Mouse (Mus musculus): ENCODE measurements around the gene Micu1.

Gene Micu1

GRCm38 (mm10) chr10:59809991-59810574, 107.8 kb downstream of the Micu1 start:
- DNase-seq (ENCODE audit: inconsistent ontology term) = no peak

GRCm38 (mm10) chr10:59812939-59813338, 110.7 kb downstream of the Micu1 start:
- peak; percentile 75 for DNase-seq (ENCODE audit: inconsistent ontology term)

- DNase-seq (ENCODE audit: inconsistent ontology term) = no peak
Measured at GRCm38 (mm10) chr10:59813759-59814158, 111.5 kb downstream of the Micu1 start.

- no peak for DNase-seq (ENCODE audit: inconsistent ontology term)
Measured at GRCm38 (mm10) chr10:59814505-59815155, 112.4 kb downstream of the Micu1 start.

GRCm38 (mm10) chr10:59816569-59816968, 114.3 kb downstream of the Micu1 start:
- no peak for DNase-seq (ENCODE audit: inconsistent ontology term)

GRCm38 (mm10) chr10:59817528-59817927, 115.3 kb downstream of the Micu1 start:
- DNase-seq (ENCODE audit: inconsistent ontology term) = no peak

GRCm38 (mm10) chr10:59817991-59818390, 115.7 kb downstream of the Micu1 start:
- DNase-seq (ENCODE audit: inconsistent ontology term) = no peak

- DNase-seq (ENCODE audit: inconsistent ontology term) = no peak
Measured at GRCm38 (mm10) chr10:59819146-59819545, 116.9 kb downstream of the Micu1 start.

- DNase-seq (ENCODE audit: inconsistent ontology term) = no peak
Measured at GRCm38 (mm10) chr10:59820886-59821285, 118.6 kb downstream of the Micu1 start.

- no peak for DNase-seq (ENCODE audit: inconsistent ontology term)
Measured at GRCm38 (mm10) chr10:59821334-59822066, 119.2 kb downstream of the Micu1 start.

- no peak for DNase-seq (ENCODE audit: inconsistent ontology term)
Measured at GRCm38 (mm10) chr10:59822857-59823256, 120.6 kb downstream of the Micu1 start.

- DNase-seq (ENCODE audit: inconsistent ontology term) = peak; percentile 27
Measured at GRCm38 (mm10) chr10:59825137-59825812, 123.0 kb downstream of the Micu1 start.

- no peak for DNase-seq (ENCODE audit: inconsistent ontology term)
Measured at GRCm38 (mm10) chr10:59829886-59830285, 127.6 kb downstream of the Micu1 start.

GRCm38 (mm10) chr10:59831950-59832349, 129.7 kb downstream of the Micu1 start:
- DNase-seq (ENCODE audit: inconsistent ontology term) = no peak

GRCm38 (mm10) chr10:59835301-59836155, 133.3 kb downstream of the Micu1 start:
- no peak for DNase-seq (ENCODE audit: inconsistent ontology term)

- no peak for DNase-seq (ENCODE audit: inconsistent ontology term)
Measured at GRCm38 (mm10) chr10:59837490-59837889, 135.2 kb downstream of the Micu1 start.

GRCm38 (mm10) chr10:59841434-59841833, 139.2 kb downstream of the Micu1 start:
- DNase-seq (ENCODE audit: inconsistent ontology term) = no peak

- no peak for DNase-seq (ENCODE audit: inconsistent ontology term)
Measured at GRCm38 (mm10) chr10:59843125-59843524, 140.8 kb downstream of the Micu1 start.

- DNase-seq (ENCODE audit: inconsistent ontology term) = no peak
Measured at GRCm38 (mm10) chr10:59844686-59845085, 142.4 kb downstream of the Micu1 start.

GRCm38 (mm10) chr10:59846416-59846815, 144.1 kb downstream of the Micu1 start:
- DNase-seq (ENCODE audit: inconsistent ontology term) = no peak

Data from Muller cell, postnatal 12 days (primary cell).